26 mouse cellular contexts compared by ENCODE assay signal in genomic region chr5:120687897-120688296, GRCm38 (mm10). TPM values are rescaled to one million over a fixed set of nuclear protein-coding genes. Genes with fewer than 3 reads are reported as not detected.
DNase-seq lines count a peak whose midpoint lies in the region; ATAC-seq and TF ChIP-seq lines count a peak whose summit lies in the region.
"Had no signal": no experiment of that assay in that cellular context is flagged by ENCODE, and none has a peak within 500 bp of the region (broad histone marks: within the 10 kb centered on the region; RNA-seq: fewer than 3 reads in every experiment).

No protein-coding gene starts in this region.

- no peak overlapping the region for H3K27ac ChIP-seq in layer of hippocampus, adult 2 months
- no peak overlapping the region for H3K27ac ChIP-seq in forebrain, embryonic 14.5 days (ENCODE audit: low read depth, low read length)
- H3K27ac ChIP-seq: embryonic facial prominence, embryonic 13.5 days; forebrain, embryonic 12.5 days; gastrocnemius, adult 2 months; hindbrain, embryonic 12.5 days had no signal

- WGBS in forebrain, embryonic 14.5 days: 90% methylated on average over 5 of the region's 5 CpGs

- no peak overlapping the region for H3K9ac ChIP-seq in forebrain, embryonic 14.5 days (ENCODE audit: low read length)
- H3K9ac ChIP-seq: embryonic facial prominence, embryonic 13.5 days; forebrain, embryonic 12.5 days; forebrain, postnatal 0 days; heart, embryonic 12.5 days; hindbrain, embryonic 12.5 days had no signal

- peaks cover 15% of the 10 kb centered on the region; the same call in 1 of the 2 replicates for H3K27me3 ChIP-seq in E14TG2a.4 (ENCODE audit: insufficient read depth, low read length)
- peaks cover 8% of the 10 kb centered on the region; the same call in 1 of the 2 replicates for H3K27me3 ChIP-seq in forebrain, embryonic 14.5 days (replicated peaks; ENCODE audit: control insufficient read depth, insufficient read depth, low read length)

- no peak overlapping the region for H3K4me2 ChIP-seq in forebrain, embryonic 14.5 days (ENCODE audit: low read length)
- H3K4me2 ChIP-seq: embryonic facial prominence, embryonic 13.5 days; forebrain, embryonic 12.5 days; heart, embryonic 12.5 days; hindbrain, embryonic 12.5 days had no signal

- H3K9me3 ChIP-seq in E14TG2a.4 (ENCODE audit: low read length): peaks cover 4% of the 10 kb centered on the region
- H3K9me3 ChIP-seq in forebrain, embryonic 14.5 days (replicated peaks; ENCODE audit: control insufficient read depth, low read length): no peaks in the 10 kb centered on the region
- H3K9me3 ChIP-seq: forebrain, embryonic 12.5 days; heart, embryonic 12.5 days; hindbrain, embryonic 12.5 days had no signal

- no peak for ATAC-seq in forebrain, embryonic 14.5 days
- ATAC-seq: forebrain, postnatal 0 days; hindbrain, embryonic 16.5 days had no signal

- DNase-seq in spleen, postnatal 36 days (ENCODE audit: low spot score in 2 of 2): peak; percentile 83 to 84
- DNase-seq in spleen, postnatal 14 days (ENCODE audit: low spot score in 2 of 2): no peak
- peak; percentile 54 for DNase-seq in induced T-regulatory cell, adult 2 months (ENCODE audit: low read depth)
- DNase-seq in frontal cortex, postnatal 36 days (ENCODE audit: low spot score in 2 of 2): no peak
- no peak for DNase-seq in layer of hippocampus, adult 2 months (ENCODE audit: low spot score in 2 of 2)
- no peak for DNase-seq in forebrain, embryonic 14.5 days (ENCODE audit: low spot score)
- DNase-seq: adrenal gland, postnatal 10 days; cerebellum, adult 2 months; cerebellum, postnatal 14 days; forebrain, postnatal 0 days; gastrocnemius, adult 2 months; gastrocnemius, postnatal 25 days; heart, postnatal 4 days; kidney, adult 11 months had no signal

- no peak for TF ChIP-seq CTCF in E14TG2a.4 (conservative IDR thresholded peaks at IDR 0.05; ENCODE audit: low read length)
- no peak for TF ChIP-seq CTCF in layer of hippocampus, adult 2 months (conservative IDR thresholded peaks at IDR 0.05)

- H3K4me3 ChIP-seq in E14TG2a.4 (replicated peaks; ENCODE audit: low read length): 0 out of 2 replicates have a peak overlapping the region, but pooled peaks have one; percentile 23
- no peak overlapping the region for H3K4me3 ChIP-seq in layer of hippocampus, adult 2 months
- H3K4me3 ChIP-seq in forebrain, embryonic 14.5 days (ENCODE audit: low read depth, low read length): no peak overlapping the region
- H3K4me3 ChIP-seq: embryonic facial prominence, embryonic 13.5 days; forebrain, embryonic 12.5 days; gastrocnemius, adult 2 months; heart, embryonic 12.5 days; hindbrain, embryonic 12.5 days had no signal

- peaks cover 79% of the 10 kb centered on the region for H3K4me1 ChIP-seq in E14TG2a.4 (replicated peaks; ENCODE audit: low read depth, low read length)
- 0 out of 2 replicates have a peak, but pooled peaks cover 1% of the 10 kb centered on the region for H3K4me1 ChIP-seq in forebrain, embryonic 14.5 days (ENCODE audit: control insufficient read depth, insufficient read depth, low read length)

- peaks cover 4% of the 10 kb centered on the region; the same call in 1 of the 2 replicates for H3K36me3 ChIP-seq in E14TG2a.4 (ENCODE audit: insufficient read depth, low read length)
- 0 out of 2 replicates have a peak, but pooled peaks cover 8% of the 10 kb centered on the region for H3K36me3 ChIP-seq in forebrain, embryonic 14.5 days (ENCODE audit: control insufficient read depth, insufficient read depth, low read length)
- H3K36me3 ChIP-seq: embryonic facial prominence, embryonic 13.5 days; forebrain, embryonic 12.5 days; heart, embryonic 12.5 days; hindbrain, embryonic 12.5 days had no signal

RNA-seq across cellular contexts. Expression of gene Dtx1, which starts 23.8 kb away (rescaled TPM):
- 10 to 100 TPM; 70.9 to 73.9 TPM for total RNA-seq in layer of hippocampus, adult 2 months (2021)
- 27.5 and 35.5 TPM in 2 replicates for polyA plus RNA-seq in forebrain, embryonic 14.5 days (2014; fragmentation: Nextera tagmentation; extraction: Ambion mirVana)
- total RNA-seq: granulocyte monocyte progenitor cell, adult 5-6 weeks had no signal
- polyA plus RNA-seq: C2C12 had no signal

RNA-seq across cellular contexts. Expression of gene Rasal1, which starts 39.3 kb away (rescaled TPM):
- 10 to 100 TPM; 91.9 to 96.6 TPM for total RNA-seq in layer of hippocampus, adult 2 months (2021)
- 1.5 and 3.2 TPM in 2 replicates for polyA plus RNA-seq in forebrain, embryonic 14.5 days (2014; fragmentation: Nextera tagmentation; extraction: Ambion mirVana)
- total RNA-seq: gastrocnemius, adult 2 months; gastrocnemius, postnatal 25 days; granulocyte monocyte progenitor cell, adult 5-6 weeks had no signal
- polyA plus RNA-seq: C2C12; heart, embryonic 12.5 days; heart, postnatal 0 days had no signal

RNA-seq across cellular contexts. Expression of gene Cfap73, which starts 53.9 kb away (rescaled TPM):
- total RNA-seq in layer of hippocampus, adult 2 months (2021): under 1 TPM in 1 of 2 experiments, not detected in 1; 0.39 TPM
- polyA plus RNA-seq in forebrain, embryonic 14.5 days (2014; fragmentation: Nextera tagmentation; extraction: Ambion mirVana): 0.19 and 0.57 TPM in 2 replicates
- total RNA-seq: ES-E14; gastrocnemius, adult 2 months; gastrocnemius, postnatal 25 days; granulocyte monocyte progenitor cell, adult 5-6 weeks; heart, adult 8-10 months; heart, postnatal 4 days had no signal
- polyA plus RNA-seq: C2C12; embryonic facial prominence, embryonic 13.5 days; heart, embryonic 12.5 days; heart, postnatal 0 days; intestine, embryonic 14.5 days had no signal

Comparison
In these comparisons a context has a peak if more than half of its experiments do, and no peak if none do; other contexts are left out.
1. DNase-seq: peak in spleen, postnatal 36 days (2 of 2) and induced T-regulatory cell, adult 2 months (single experiment); none in spleen, postnatal 14 days (0 of 2), frontal cortex, postnatal 36 days (0 of 2), layer of hippocampus, adult 2 months (0 of 2) and forebrain, embryonic 14.5 days (single experiment).